Mouse (Mus musculus): ENCODE results near the gene Gm6899. TPM values are rescaled to one million over a fixed set of nuclear protein-coding genes. Genes with fewer than 3 reads are reported as not detected.

The Gm6899 gene
- total and polyA plus RNA-seq, 3 experiments, result 0.60 TPM; not detected in 2

- dilution Hi-C loops (cut with MboI; ENCODE audit: extremely low pct_ligation_motif_present, extremely low pct_unique_long_range_greater_than_20kb, low sequenced_read_pairs), result no loop called here
- H3K9me3 ChIP-seq (replicated peaks; ENCODE audit: low read length), result no peaks in the 10 kb centered on the region
- no peaks in the 10 kb centered on the region for H3K79me2 ChIP-seq (replicated peaks; ENCODE audit: control insufficient read depth, extremely low read depth, insufficient read depth, poor library complexity, severe bottlenecking)
- H3K4me3 ChIP-seq (replicated peaks in 1 of 3; ENCODE audit: low read depth in 2 of 3, low read length in 2 of 3, poor library complexity in 1 of 3), result no peak overlapping the region
- no peak for TF ChIP-seq TBP (conservative IDR thresholded peaks at IDR 0.05; ENCODE audit: low read depth, low read length)
- TF ChIP-seq PAX5 (IDR thresholded peaks at IDR 0.05; ENCODE audit: low read length), result no peak
- no peak for TF ChIP-seq ETS1 (conservative IDR thresholded peaks at IDR 0.05; ENCODE audit: low read depth, low read length)
- no peak for TF ChIP-seq GABPA (IDR thresholded peaks at IDR 0.05; ENCODE audit: insufficient replicate concordance, low read depth, low read length)
- no peak for TF ChIP-seq POLR2AphosphoS2 (IDR thresholded peaks at IDR 0.05; ENCODE audit: low read depth, low read length)
- TF ChIP-seq BHLHE40 (IDR thresholded peaks at IDR 0.05; ENCODE audit: low read depth, low read length), result no peak
- no peak for TF ChIP-seq CHD1 (IDR thresholded peaks at IDR 0.05; ENCODE audit: low read depth, low read length)
- no peak for TF ChIP-seq IRF4 (IDR thresholded peaks at IDR 0.05; ENCODE audit: low read depth, low read length)
- TF ChIP-seq MAX (IDR thresholded peaks at IDR 0.05; ENCODE audit: low read length), result no peak
- TF ChIP-seq JUND (conservative IDR thresholded peaks at IDR 0.05; ENCODE audit: low read depth, low read length), result no peak
- TF ChIP-seq MAZ (IDR thresholded peaks at IDR 0.05; ENCODE audit: low read depth, low read length), result no peak
- TF ChIP-seq NELFE (IDR thresholded peaks at IDR 0.05; ENCODE audit: low read depth, low read length), result no peak
- no peak for TF ChIP-seq MEF2A (IDR thresholded peaks at IDR 0.05; ENCODE audit: borderline replicate concordance, low read depth, low read length)
- TF ChIP-seq TCF12 (IDR thresholded peaks at IDR 0.05; ENCODE audit: low read depth, low read length), result no peak
- no peak for TF ChIP-seq SMC3 (IDR thresholded peaks at IDR 0.05; ENCODE audit: low read depth, low read length)
- no peak for TF ChIP-seq HCFC1 (IDR thresholded peaks at IDR 0.05; ENCODE audit: low read depth, low read length)
- TF ChIP-seq ZMIZ1 (IDR thresholded peaks at IDR 0.05; ENCODE audit: low read depth, low read length), result no peak
- no peak overlapping the region for H3K27ac ChIP-seq (ENCODE audit: insufficient read depth, low read depth)
- no peaks in the 10 kb centered on the region; a peak in 1 of 4 replicates for H3K4me1 ChIP-seq (ENCODE audit: control insufficient read depth in 1 of 2, insufficient read depth in 2 of 2)
- in situ Hi-C loops (cut with MboI; ENCODE audit: low pct_ligation_motif_present, low pct_unique_long_range_greater_than_20kb, low sequenced_read_pairs), result no loop called here
- no peak overlapping the region for H3K9ac ChIP-seq (ENCODE audit: insufficient read depth, low read depth)
- H3K4me2 ChIP-seq (ENCODE audit: insufficient read depth, low read depth, poor library complexity, severe bottlenecking), result no peak overlapping the region
- no peaks in the 10 kb centered on the region for H3K27me3 ChIP-seq (replicated peaks)
- DNase-seq (ENCODE audit: extremely low read depth), result no peak
- H3K36me3 ChIP-seq (replicated peaks in 1 of 2; ENCODE audit: control insufficient read depth in 1 of 2, insufficient read depth in 1 of 2, low read length in 1 of 2), result peaks cover 7 to 41% of the 10 kb centered on the region in 2 experiments
Observed at GRCm38 (mm10) chr11:26551551-26551950, 41.5 kb upstream of the Gm6899 start.

GRCm38 (mm10) chr11:26585409-26586366, 7.4 kb upstream of the Gm6899 start:
- H3K36me3 ChIP-seq (replicated peaks in 1 of 2; ENCODE audit: control insufficient read depth in 1 of 2, insufficient read depth in 1 of 2, low read length in 1 of 2), result peaks cover 2 to 57% of the 10 kb centered on the region in 2 experiments
- dilution Hi-C loops (cut with MboI; ENCODE audit: extremely low pct_ligation_motif_present, extremely low pct_unique_long_range_greater_than_20kb, low sequenced_read_pairs) (no loop called here), in situ Hi-C loops (cut with MboI; ENCODE audit: low pct_ligation_motif_present, low pct_unique_long_range_greater_than_20kb, low sequenced_read_pairs) (no loop called here)
- peaks cover 14 to 74% of the 10 kb centered on the region in 2 experiments for H3K4me1 ChIP-seq (ENCODE audit: control insufficient read depth in 1 of 2, insufficient read depth in 2 of 2)
- no peak overlapping the region; the same call in 1 of the 2 replicates for H3K27ac ChIP-seq (ENCODE audit: insufficient read depth, low read depth)
- H3K4me2 ChIP-seq (ENCODE audit: insufficient read depth, low read depth, poor library complexity, severe bottlenecking), result peak overlapping the region; percentile 97
- H3K4me3 ChIP-seq (replicated peaks in 1 of 3; ENCODE audit: low read depth in 2 of 3, low read length in 2 of 3, poor library complexity in 1 of 3), result no peak overlapping the region
- H3K9me3 ChIP-seq (replicated peaks; ENCODE audit: low read length), result no peaks in the 10 kb centered on the region
- H3K79me2 ChIP-seq (replicated peaks; ENCODE audit: control insufficient read depth, extremely low read depth, insufficient read depth, poor library complexity, severe bottlenecking), result no peaks in the 10 kb centered on the region
- no peak overlapping the region for H3K9ac ChIP-seq (ENCODE audit: insufficient read depth, low read depth)
- DNase-seq (ENCODE audit: extremely low read depth), result peak; percentile 55
- H3K27me3 ChIP-seq (replicated peaks), result no peaks in the 10 kb centered on the region
- TF ChIP-seq ZKSCAN1 (IDR thresholded peaks at IDR 0.05; ENCODE audit: borderline replicate concordance, low read depth, low read length) (no peak), ZMIZ1 (IDR thresholded peaks at IDR 0.05; ENCODE audit: low read depth, low read length) (no peak), ZC3H11A (IDR thresholded peaks at IDR 0.05; ENCODE audit: low read depth, low read length) (no peak), JUN (IDR thresholded peaks at IDR 0.05; ENCODE audit: insufficient read depth, low read depth, low read length) (no peak), IRF4 (IDR thresholded peaks at IDR 0.05; ENCODE audit: low read depth, low read length) (peak; percentile 46; the same call in 1 of the 2 replicates), USF1 (IDR thresholded peaks at IDR 0.05; ENCODE audit: low read depth, low read length) (no peak), RAD21 (IDR thresholded peaks at IDR 0.05; ENCODE audit: low read depth, low read length) (no peak), MAFK (IDR thresholded peaks at IDR 0.05; ENCODE audit: insufficient replicate concordance, low read length) (no peak), PAX5 (IDR thresholded peaks at IDR 0.05; ENCODE audit: low read length) (no peak), MEF2A (IDR thresholded peaks at IDR 0.05; ENCODE audit: borderline replicate concordance, low read depth, low read length) (no peak), KAT2A (IDR thresholded peaks at IDR 0.05; ENCODE audit: insufficient replicate concordance, low read length) (no peak), CHD2 (IDR thresholded peaks at IDR 0.05; ENCODE audit: low read length) (no peak), TBP (conservative IDR thresholded peaks at IDR 0.05; ENCODE audit: low read depth, low read length) (no peak), UBTF (IDR thresholded peaks at IDR 0.05; ENCODE audit: low read depth, low read length) (no peak), EP300 (IDR thresholded peaks at IDR 0.05; ENCODE audit: low read length) (no peak; the same call in 1 of the 2 replicates), BHLHE40 (IDR thresholded peaks at IDR 0.05; ENCODE audit: low read depth, low read length) (no peak), MAZ (IDR thresholded peaks at IDR 0.05; ENCODE audit: low read depth, low read length) (no peak), GABPA (IDR thresholded peaks at IDR 0.05; ENCODE audit: insufficient replicate concordance, low read depth, low read length) (no peak), MAX (IDR thresholded peaks at IDR 0.05; ENCODE audit: low read length) (no peak), MYC (IDR thresholded peaks at IDR 0.05; ENCODE audit: low read depth, low read length) (no peak), CTCF (conservative IDR thresholded peaks at IDR 0.05 in 1 of 2, IDR thresholded peaks at IDR 0.05 in 1 of 2; ENCODE audit: low read depth in 2 of 2, low read length in 2 of 2) (no peak)
